Mouse (Mus musculus): ENCODE results near the gene Abraxas2. TPM values are rescaled to one million over a fixed set of nuclear protein-coding genes. Genes with fewer than 3 reads are reported as not detected.

Gene Abraxas2
- polyA plus RNA-seq, 1 experiment = 8.9 TPM

GRCm38 (mm10) chr7:132858043-132858608, 899 bp upstream of the Abraxas2 start:
- Histone ChIP-seq H3ac (ENCODE audit: control insufficient read depth, insufficient read length, low read depth) (no peak overlapping the region), H3K36me3 (ENCODE audit: control insufficient read depth, insufficient read depth) (no peaks in the 10 kb centered on the region), H3K79me3 (ENCODE audit: low read depth) (peaks cover 18% of the 10 kb centered on the region), H3K79me2 (ENCODE audit: control insufficient read depth, insufficient read depth) (peaks cover 35% of the 10 kb centered on the region), H3K4me3 (ENCODE audit: insufficient read depth, poor library complexity, severe bottlenecking) (no peak overlapping the region), H3K27me3 (ENCODE audit: control insufficient read depth, insufficient read depth, insufficient read length) (no peaks in the 10 kb centered on the region)
- no peak for TF ChIP-seq USF1 (IDR thresholded peaks at IDR 0.05; ENCODE audit: low read depth)
- no peak for TF ChIP-seq CTCF (IDR thresholded peaks at IDR 0.05; ENCODE audit: control insufficient read depth, insufficient read depth, insufficient read length)
- TF ChIP-seq FOSL1 (IDR thresholded peaks at IDR 0.05; ENCODE audit: insufficient read depth, low read length, poor library complexity, severe bottlenecking) = no peak
- no peak for TF ChIP-seq MAX (IDR thresholded peaks at IDR 0.05)
- TF ChIP-seq MYOD1 (IDR thresholded peaks at IDR 0.05; ENCODE audit: control insufficient read depth, insufficient read length, low read depth) = no peak
- TF ChIP-seq MYOG (IDR thresholded peaks at IDR 0.05; ENCODE audit: control insufficient read depth, extremely low read depth, insufficient read length) = no peak
- no peak for TF ChIP-seq CEBPB (IDR thresholded peaks at IDR 0.05; ENCODE audit: low read depth)

GRCm38 (mm10) chr7:132866316-132866715, 7.3 kb downstream of the Abraxas2 start:
- Histone ChIP-seq H3K36me3 (ENCODE audit: control insufficient read depth, insufficient read depth) (peaks cover 10% of the 10 kb centered on the region), H3ac (ENCODE audit: control insufficient read depth, insufficient read length, low read depth) (no peak overlapping the region), H3K79me3 (ENCODE audit: low read depth) (peaks cover 11% of the 10 kb centered on the region), H3K27me3 (ENCODE audit: control insufficient read depth, insufficient read depth, insufficient read length) (no peaks in the 10 kb centered on the region), H3K4me3 (ENCODE audit: insufficient read depth, poor library complexity, severe bottlenecking) (no peak overlapping the region), H3K79me2 (ENCODE audit: control insufficient read depth, insufficient read depth) (peaks cover 31% of the 10 kb centered on the region)
- no peak for TF ChIP-seq MYOD1 (IDR thresholded peaks at IDR 0.05; ENCODE audit: control insufficient read depth, insufficient read length, low read depth)

- TF ChIP-seq FOSL1 (IDR thresholded peaks at IDR 0.05; ENCODE audit: insufficient read depth, low read length, poor library complexity, severe bottlenecking) (no peak), CEBPB (IDR thresholded peaks at IDR 0.05; ENCODE audit: low read depth) (no peak), MYOG (IDR thresholded peaks at IDR 0.05; ENCODE audit: control insufficient read depth, extremely low read depth, insufficient read length) (no peak), MAX (IDR thresholded peaks at IDR 0.05) (no peak), MYOD1 (IDR thresholded peaks at IDR 0.05; ENCODE audit: control insufficient read depth, insufficient read length, low read depth) (no peak), CTCF (IDR thresholded peaks at IDR 0.05; ENCODE audit: control insufficient read depth, insufficient read depth, insufficient read length) (no peak), USF1 (IDR thresholded peaks at IDR 0.05; ENCODE audit: low read depth) (no peak)
- no peaks in the 10 kb centered on the region for H3K79me2 ChIP-seq (ENCODE audit: control insufficient read depth, insufficient read depth)
- no peaks in the 10 kb centered on the region for H3K27me3 ChIP-seq (ENCODE audit: control insufficient read depth, insufficient read depth, insufficient read length)
- H3K4me3 ChIP-seq (ENCODE audit: insufficient read depth, poor library complexity, severe bottlenecking) = no peak overlapping the region
- peaks cover 48% of the 10 kb centered on the region for H3K36me3 ChIP-seq (ENCODE audit: control insufficient read depth, insufficient read depth)
- H3ac ChIP-seq (ENCODE audit: control insufficient read depth, insufficient read length, low read depth) = no peak overlapping the region
- no peaks in the 10 kb centered on the region for H3K79me3 ChIP-seq (ENCODE audit: low read depth)
These were observed 14.0 kb downstream of the Abraxas2 start for GRCm38 (mm10) chr7:132873043-132873442.

- TF ChIP-seq USF1 (IDR thresholded peaks at IDR 0.05; ENCODE audit: low read depth) (no peak), FOSL1 (IDR thresholded peaks at IDR 0.05; ENCODE audit: insufficient read depth, low read length, poor library complexity, severe bottlenecking) (no peak), MYOG (IDR thresholded peaks at IDR 0.05; ENCODE audit: control insufficient read depth, extremely low read depth, insufficient read length) (no peak), MYOD1 (IDR thresholded peaks at IDR 0.05; ENCODE audit: control insufficient read depth, insufficient read length, low read depth) (no peak), MAX (IDR thresholded peaks at IDR 0.05) (no peak), CTCF (IDR thresholded peaks at IDR 0.05; ENCODE audit: control insufficient read depth, insufficient read depth, insufficient read length) (no peak), CEBPB (IDR thresholded peaks at IDR 0.05; ENCODE audit: low read depth) (no peak)
- H3K4me3 ChIP-seq (ENCODE audit: insufficient read depth, poor library complexity, severe bottlenecking) = no peak overlapping the region
- no peaks in the 10 kb centered on the region for H3K27me3 ChIP-seq (ENCODE audit: control insufficient read depth, insufficient read depth, insufficient read length)
- H3ac ChIP-seq (ENCODE audit: control insufficient read depth, insufficient read length, low read depth) = no peak overlapping the region
- no peaks in the 10 kb centered on the region for H3K79me2 ChIP-seq (ENCODE audit: control insufficient read depth, insufficient read depth)
- H3K79me3 ChIP-seq (ENCODE audit: low read depth) = no peaks in the 10 kb centered on the region
- peaks cover 43% of the 10 kb centered on the region for H3K36me3 ChIP-seq (ENCODE audit: control insufficient read depth, insufficient read depth)
These were observed 16.5 kb downstream of the Abraxas2 start for GRCm38 (mm10) chr7:132875391-132876086.

- Histone ChIP-seq H3K27me3 (ENCODE audit: control insufficient read depth, insufficient read depth, insufficient read length) (no peaks in the 10 kb centered on the region), H3K79me3 (ENCODE audit: low read depth) (no peaks in the 10 kb centered on the region), H3ac (ENCODE audit: control insufficient read depth, insufficient read length, low read depth) (no peak overlapping the region), H3K36me3 (ENCODE audit: control insufficient read depth, insufficient read depth) (peaks cover 49% of the 10 kb centered on the region), H3K79me2 (ENCODE audit: control insufficient read depth, insufficient read depth) (no peaks in the 10 kb centered on the region), H3K4me3 (ENCODE audit: insufficient read depth, poor library complexity, severe bottlenecking) (no peak overlapping the region)
- TF ChIP-seq FOSL1 (IDR thresholded peaks at IDR 0.05; ENCODE audit: insufficient read depth, low read length, poor library complexity, severe bottlenecking) (no peak), CEBPB (IDR thresholded peaks at IDR 0.05; ENCODE audit: low read depth) (no peak), MAX (IDR thresholded peaks at IDR 0.05) (no peak), USF1 (IDR thresholded peaks at IDR 0.05; ENCODE audit: low read depth) (no peak), CTCF (IDR thresholded peaks at IDR 0.05; ENCODE audit: control insufficient read depth, insufficient read depth, insufficient read length) (no peak), MYOD1 (IDR thresholded peaks at IDR 0.05; ENCODE audit: control insufficient read depth, insufficient read length, low read depth) (no peak), MYOG (IDR thresholded peaks at IDR 0.05; ENCODE audit: control insufficient read depth, extremely low read depth, insufficient read length) (no peak)
These were observed 21.3 kb downstream of the Abraxas2 start for GRCm38 (mm10) chr7:132880276-132880675.
